Mouse (Mus musculus) layer of hippocampus, postnatal 14 days (tissue): ENCODE measurements at regions not wholly inside any gene's neighbourhood (a gene's known extent, or its start where the extent isn't known, plus 50 kb on each side); places are given as distances from the start of the nearest gene placed in this dataset.

Experiments used
- DNase-seq, 2 experiments: peaks; one replicate each; pipeline ENCODE4 v3.0.0; 2021 to 2022; ENCODE audit warnings: low spot score in 2 of 2, mixed read lengths in 1 of 2

GRCm38 (mm10) chr2:9182127-9182526 is 698.9 kb upstream of the 4930412O13Rik start:
- DNase-seq = no peak

DNA sequence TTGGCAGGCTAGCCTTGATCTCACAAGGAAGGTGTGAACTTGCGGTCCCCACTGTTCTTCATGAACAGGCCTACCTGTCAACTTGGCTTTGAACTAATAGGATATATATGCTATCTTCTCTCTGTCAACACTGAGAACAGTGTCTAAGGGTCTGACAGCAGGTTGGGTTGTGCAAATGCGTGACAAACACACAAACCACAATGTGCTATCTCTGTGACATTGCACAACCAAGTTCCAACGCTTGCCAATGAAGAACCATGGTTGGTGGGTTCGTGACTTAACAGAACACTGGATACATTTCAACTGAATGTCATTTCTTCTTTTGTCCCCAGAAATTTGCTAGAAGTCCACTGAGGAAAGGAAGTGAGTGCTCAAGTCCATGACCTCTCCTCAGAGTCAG is 696.8 kb upstream of the 4930412O13Rik start:
- no peak for DNase-seq

DNA sequence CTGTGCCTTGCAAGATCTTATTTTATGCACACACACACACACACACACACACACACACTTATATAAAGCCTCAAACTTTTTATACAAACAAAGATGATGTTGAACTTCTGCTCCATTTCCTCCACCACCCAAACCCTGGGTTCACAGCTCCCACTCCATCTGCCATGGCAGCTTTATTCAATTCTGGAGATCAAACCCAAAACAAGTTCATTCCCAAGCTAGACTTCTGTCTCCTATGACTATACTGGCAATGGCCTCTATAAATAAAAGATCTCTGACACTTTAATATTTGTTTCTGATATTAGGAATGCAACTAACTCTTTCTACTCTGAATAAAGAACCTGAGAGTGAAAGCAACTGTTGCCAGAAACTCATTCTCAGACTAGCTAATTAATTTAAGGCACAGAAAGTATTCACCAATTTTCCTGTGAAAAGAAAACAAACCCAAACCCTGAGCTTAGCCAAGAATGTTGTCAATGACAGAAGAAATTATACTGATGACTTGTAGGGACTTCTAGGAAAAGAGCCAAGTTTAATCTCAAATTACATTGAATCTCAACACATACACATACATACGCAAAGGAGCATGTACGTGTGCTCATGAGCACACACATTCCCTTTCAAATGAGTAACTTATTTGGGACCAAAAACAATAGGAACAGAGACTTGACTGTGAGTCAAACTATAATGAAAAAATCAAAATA is 695.1 kb upstream of the 4930412O13Rik start:
- DNase-seq = no peak

- no peak for DNase-seq
Measured at GRCm38 (mm10) chr2:9193195-9193594, 687.9 kb upstream of the 4930412O13Rik start.

GRCm38 (mm10) chr2:9197025-9197424 is 684.0 kb upstream of the 4930412O13Rik start:
- no peak for DNase-seq

GRCm38 (mm10) chr2:9207963-9208362 is 673.1 kb upstream of the 4930412O13Rik start:
- DNase-seq = no peak
